Comparison of ENCODE assay signal across 8 mouse cellular contexts in genomic region chr2:112266780-112267179, GRCm38 (mm10). TPM values are rescaled to one million over a fixed set of nuclear protein-coding genes. Genes with fewer than 3 reads are reported as not detected.
DNase-seq lines count a peak whose midpoint lies in the region; ATAC-seq lines count a peak whose summit lies in the region.

No protein-coding gene starts in this region.

- H3K27ac ChIP-seq in embryonic facial prominence, embryonic 10.5 days (replicated peaks) = no peak overlapping the region
- peak overlapping the region; percentile 98 for H3K27ac ChIP-seq in heart, embryonic 16.5 days (ENCODE audit: low read length)
- no peak overlapping the region for H3K27ac ChIP-seq in limb, embryonic 15.5 days

- H3K9ac ChIP-seq in heart, embryonic 16.5 days (ENCODE audit: low read length) = peak overlapping the region; percentile 91
- no peak overlapping the region for H3K9ac ChIP-seq in limb, embryonic 15.5 days

- peaks cover 28% of the 10 kb centered on the region for H3K4me1 ChIP-seq in embryonic facial prominence, embryonic 10.5 days
- H3K4me1 ChIP-seq in heart, embryonic 16.5 days (ENCODE audit: control insufficient read depth, insufficient read depth, low read length) = peaks cover 28% of the 10 kb centered on the region
- H3K4me1 ChIP-seq in limb, embryonic 15.5 days = peaks cover 24% of the 10 kb centered on the region

- no peak for ATAC-seq in heart, embryonic 16.5 days (replicated peaks; ENCODE audit: extremely low read depth, insufficient read depth, low FRiP score)
- ATAC-seq in limb, embryonic 15.5 days (ENCODE audit: insufficient number of reproducible peaks, low FRiP score, low TSS enrichment, low read depth) = no peak
- ATAC-seq in megakaryocyte progenitor cell, adult 5-6 weeks (replicated peaks; ENCODE audit: poor library complexity) = no peak

- peak overlapping the region; percentile 72 for H3K4me2 ChIP-seq in heart, embryonic 16.5 days (ENCODE audit: low read depth, low read length)
- H3K4me2 ChIP-seq in limb, embryonic 15.5 days = peak overlapping the region; percentile 74

- peak overlapping the region; percentile 83 for H3K4me3 ChIP-seq in embryonic facial prominence, embryonic 10.5 days
- peak overlapping the region; percentile 84 for H3K4me3 ChIP-seq in heart, embryonic 16.5 days (ENCODE audit: low read length)
- peak overlapping the region; percentile 78 for H3K4me3 ChIP-seq in limb, embryonic 15.5 days

- peak; percentile 34 for DNase-seq in adrenal gland, adult 2 months
- no peak for DNase-seq in adrenal gland, postnatal 4 days (ENCODE audit: low spot score in 2 of 2)
- DNase-seq in 416B (ENCODE audit: low read depth) = peak; percentile 54
- DNase-seq in embryonic facial prominence, embryonic 10.5 days (ENCODE audit: low spot score) = no peak
- peak; percentile 44 for DNase-seq in retina, postnatal 1 day

- H3K9me3 ChIP-seq in embryonic facial prominence, embryonic 10.5 days = no peaks in the 10 kb centered on the region
- no peaks in the 10 kb centered on the region for H3K9me3 ChIP-seq in heart, embryonic 16.5 days (replicated peaks; ENCODE audit: control insufficient read depth, low read length)
- H3K9me3 ChIP-seq in limb, embryonic 15.5 days = no peaks in the 10 kb centered on the region

- H3K27me3 ChIP-seq in embryonic facial prominence, embryonic 10.5 days (replicated peaks; ENCODE audit: low read depth, poor library complexity, severe bottlenecking) = no peaks in the 10 kb centered on the region
- H3K27me3 ChIP-seq in heart, embryonic 16.5 days (ENCODE audit: control insufficient read depth, insufficient read depth, low read length) = no peaks in the 10 kb centered on the region
- no peaks in the 10 kb centered on the region for H3K27me3 ChIP-seq in limb, embryonic 15.5 days

- 71% methylated on average over 10 of the region's 10 CpGs for WGBS in embryonic facial prominence, embryonic 10.5 days
- 16% methylated on average over 10 of the region's 10 CpGs for WGBS in heart, embryonic 16.5 days
- 22% methylated on average over 10 of the region's 10 CpGs for WGBS in limb, embryonic 15.5 days

- H3K36me3 ChIP-seq in embryonic facial prominence, embryonic 10.5 days (replicated peaks) = no peaks in the 10 kb centered on the region; the same call in 1 of the 2 replicates
- no peaks in the 10 kb centered on the region for H3K36me3 ChIP-seq in heart, embryonic 16.5 days (ENCODE audit: control insufficient read depth, insufficient read depth)
- H3K36me3 ChIP-seq in limb, embryonic 15.5 days = 0 out of 2 replicates have a peak, but pooled peaks cover 2% of the 10 kb centered on the region

RNA-seq across cellular contexts. Expression of gene Gm21985, which starts 0.7 kb away (rescaled TPM):
- total RNA-seq in adrenal gland, adult 2 months (2021) = under 1 TPM in 1 of 2 experiments, not detected in 1; 0.14 TPM
- not detected in 2 replicates for polyA plus RNA-seq in adrenal gland, adult 2 months (2012; rRNA removed)
- total RNA-seq in adrenal gland, postnatal 4 days (2021) = not detected
- not detected in 2 replicates for polyA plus RNA-seq in embryonic facial prominence, embryonic 10.5 days (2016; fragmentation: Nextera tagmentation; extraction: Ambion mirVana)
- polyA plus RNA-seq in heart, embryonic 16.5 days (2015; fragmentation: Nextera tagmentation; extraction: Ambion mirVana) = not detected in 2 replicates
- polyA plus RNA-seq in limb, embryonic 15.5 days (2015; fragmentation: Nextera tagmentation; extraction: Ambion mirVana) = not detected in 2 replicates
- 0.17 TPM in 1 of 2 replicates, not detected in the other for total RNA-seq in megakaryocyte progenitor cell, adult 5-6 weeks (2015)
- total RNA-seq in megakaryocyte progenitor cell, adult 5-6 weeks (2017) = 0.57 and 1.3 TPM in 2 replicates

RNA-seq across cellular contexts. Expression of gene Slc12a6, which starts 1.2 kb away (rescaled TPM):
- 10 to 100 TPM; 33.4 to 35.1 TPM for total RNA-seq in adrenal gland, adult 2 months (2021)
- polyA plus RNA-seq in adrenal gland, adult 2 months (2012; rRNA removed) = 11.7 and 14.5 TPM in 2 replicates
- 10 to 100 TPM; 52.8 to 54.2 TPM for total RNA-seq in adrenal gland, postnatal 4 days (2021)
- polyA plus RNA-seq in embryonic facial prominence, embryonic 10.5 days (2016; fragmentation: Nextera tagmentation; extraction: Ambion mirVana) = 8.2 and 9.7 TPM in 2 replicates
- polyA plus RNA-seq in heart, embryonic 16.5 days (2015; fragmentation: Nextera tagmentation; extraction: Ambion mirVana) = 10.1 and 12.2 TPM in 2 replicates
- 8.0 and 8.6 TPM in 2 replicates for polyA plus RNA-seq in limb, embryonic 15.5 days (2015; fragmentation: Nextera tagmentation; extraction: Ambion mirVana)
- 55.6 and 71.4 TPM in 2 replicates for total RNA-seq in megakaryocyte progenitor cell, adult 5-6 weeks (2015)
- 50.6 and 58.6 TPM in 2 replicates for total RNA-seq in megakaryocyte progenitor cell, adult 5-6 weeks (2017)

RNA-seq across cellular contexts. Expression of gene Nop10, which starts 5.1 kb away (rescaled TPM):
- total RNA-seq in adrenal gland, adult 2 months (2021) = 100 to 1,000 TPM; 122 to 167 TPM
- 46.6 and 57.7 TPM in 2 replicates for polyA plus RNA-seq in adrenal gland, adult 2 months (2012; rRNA removed)
- total RNA-seq in adrenal gland, postnatal 4 days (2021) = 10 to 100 TPM; 89.3 to 93.9 TPM
- polyA plus RNA-seq in embryonic facial prominence, embryonic 10.5 days (2016; fragmentation: Nextera tagmentation; extraction: Ambion mirVana) = 220 and 238 TPM in 2 replicates
- 164 and 169 TPM in 2 replicates for polyA plus RNA-seq in heart, embryonic 16.5 days (2015; fragmentation: Nextera tagmentation; extraction: Ambion mirVana)
- 185 and 207 TPM in 2 replicates for polyA plus RNA-seq in limb, embryonic 15.5 days (2015; fragmentation: Nextera tagmentation; extraction: Ambion mirVana)
- 153 and 154 TPM in 2 replicates for total RNA-seq in megakaryocyte progenitor cell, adult 5-6 weeks (2015)
- total RNA-seq in megakaryocyte progenitor cell, adult 5-6 weeks (2017) = 182 and 256 TPM in 2 replicates

RNA-seq across cellular contexts. Expression of gene Nutm1, which starts 7.7 kb away (rescaled TPM):
- total RNA-seq in adrenal gland, adult 2 months (2021) = not detected
- polyA plus RNA-seq in adrenal gland, adult 2 months (2012; rRNA removed) = not detected in 2 replicates
- not detected for total RNA-seq in adrenal gland, postnatal 4 days (2021)
- polyA plus RNA-seq in embryonic facial prominence, embryonic 10.5 days (2016; fragmentation: Nextera tagmentation; extraction: Ambion mirVana) = 0.10 TPM in 1 of 2 replicates, not detected in the other
- not detected in 2 replicates for polyA plus RNA-seq in heart, embryonic 16.5 days (2015; fragmentation: Nextera tagmentation; extraction: Ambion mirVana)
- polyA plus RNA-seq in limb, embryonic 15.5 days (2015; fragmentation: Nextera tagmentation; extraction: Ambion mirVana) = not detected in 2 replicates
- total RNA-seq in megakaryocyte progenitor cell, adult 5-6 weeks (2015) = not detected in 2 replicates
- total RNA-seq in megakaryocyte progenitor cell, adult 5-6 weeks (2017) = not detected in 2 replicates

RNA-seq across cellular contexts. Expression of gene Lpcat4, which starts 27.5 kb away (rescaled TPM):
- 1 to 10 TPM; 5.1 to 9.2 TPM for total RNA-seq in adrenal gland, adult 2 months (2021)
- polyA plus RNA-seq in adrenal gland, adult 2 months (2012; rRNA removed) = 18.9 TPM in 2 replicates
- total RNA-seq in adrenal gland, postnatal 4 days (2021) = 10 to 100 TPM in 1 of 2 experiments, 1 to 10 TPM in 1; 8.2 to 12.5 TPM
- 13.1 and 14.0 TPM in 2 replicates for polyA plus RNA-seq in embryonic facial prominence, embryonic 10.5 days (2016; fragmentation: Nextera tagmentation; extraction: Ambion mirVana)
- 11.3 and 11.7 TPM in 2 replicates for polyA plus RNA-seq in heart, embryonic 16.5 days (2015; fragmentation: Nextera tagmentation; extraction: Ambion mirVana)
- polyA plus RNA-seq in limb, embryonic 15.5 days (2015; fragmentation: Nextera tagmentation; extraction: Ambion mirVana) = 17.0 and 21.0 TPM in 2 replicates
- total RNA-seq in megakaryocyte progenitor cell, adult 5-6 weeks (2015) = 20.5 and 25.2 TPM in 2 replicates
- 7.8 and 8.5 TPM in 2 replicates for total RNA-seq in megakaryocyte progenitor cell, adult 5-6 weeks (2017)

Comparison
In these comparisons a context has a peak if more than half of its experiments do, and no peak if none do; other contexts are left out.
1. DNase-seq: peak in adrenal gland, adult 2 months (single experiment), 416B (single experiment) and retina, postnatal 1 day (single experiment); none in adrenal gland, postnatal 4 days (0 of 2) and embryonic facial prominence, embryonic 10.5 days (single experiment).
2. Peak in every context shown above with its lines, with median percentiles within 50 percentile points of each other: H3K4me3 ChIP-seq.